Mouse (Mus musculus): ENCODE results near the gene Cplx1. TPM values are rescaled to one million over a fixed set of nuclear protein-coding genes. Genes with fewer than 3 reads are reported as not detected.

Cplx1 gene
- 0.38 TPM for polyA plus RNA-seq (2014; fragmentation: Illumina TruSeq; extraction: RNeasy Lipid Tissue Mini Kit (QIAGEN cat#74804); ENCODE audit: low read depth, low replicate concordance)

DNA sequence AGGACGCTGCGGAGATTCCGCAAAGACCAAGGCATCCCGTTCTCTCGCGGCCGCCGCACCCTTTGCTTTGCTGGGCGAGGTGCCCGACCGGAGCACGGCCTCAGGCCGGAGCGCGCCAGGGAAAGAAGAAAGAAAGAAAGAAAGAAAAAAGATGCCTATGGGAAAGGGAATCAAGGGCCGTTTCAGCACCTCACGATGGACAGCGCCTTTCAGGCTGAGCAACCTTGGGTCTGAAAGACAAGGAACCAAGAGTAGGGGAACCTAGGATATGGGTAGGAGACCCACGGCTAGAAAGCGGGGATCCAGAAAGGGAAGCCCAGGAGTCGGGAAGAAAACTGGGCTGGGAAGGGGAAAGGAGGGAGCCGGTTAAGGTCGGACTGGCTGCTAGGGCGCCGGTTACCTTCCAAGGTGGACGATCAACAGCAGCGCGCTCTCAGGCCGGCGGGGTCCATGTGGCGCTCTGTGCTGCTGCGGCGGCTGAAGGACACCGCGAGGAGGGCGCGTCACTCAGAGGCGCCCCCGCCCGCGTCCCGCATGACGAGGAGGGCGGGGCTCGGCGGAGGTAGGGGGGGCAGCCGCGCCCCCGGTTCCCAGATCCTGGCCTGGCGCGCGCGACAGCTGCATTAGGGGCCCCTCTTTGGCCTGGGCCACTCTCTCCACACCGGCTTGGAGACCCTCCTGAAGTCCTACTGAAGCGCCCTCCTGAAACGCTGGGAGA is at the start of gene Cplx1:
Gene Cplx1 (minus strand): TSS at position 536 of the 718 bp plus-strand sequence.

Other genes with a start within 250 kb of the Cplx1 start
- 27.7 TPM for gene Pigg, start 237.4 kb downstream of the Cplx1 start, polyA plus RNA-seq (2014; fragmentation: Illumina TruSeq; extraction: RNeasy Lipid Tissue Mini Kit (QIAGEN cat#74804); ENCODE audit: low read depth, low replicate concordance)
- gene Gm42517, start 182.1 kb downstream of the Cplx1 start, polyA plus RNA-seq (2014; fragmentation: Illumina TruSeq; extraction: RNeasy Lipid Tissue Mini Kit (QIAGEN cat#74804); ENCODE audit: low read depth, low replicate concordance) = not detected
- not detected for gene Pde6b, start 161.6 kb downstream of the Cplx1 start, polyA plus RNA-seq (2014; fragmentation: Illumina TruSeq; extraction: RNeasy Lipid Tissue Mini Kit (QIAGEN cat#74804); ENCODE audit: low read depth, low replicate concordance)
- gene Atp5k, start 115.6 kb downstream of the Cplx1 start, polyA plus RNA-seq (2014; fragmentation: Illumina TruSeq; extraction: RNeasy Lipid Tissue Mini Kit (QIAGEN cat#74804); ENCODE audit: low read depth, low replicate concordance) = 78.0 TPM
- gene Mfsd7a, start 101.1 kb downstream of the Cplx1 start, polyA plus RNA-seq (2014; fragmentation: Illumina TruSeq; extraction: RNeasy Lipid Tissue Mini Kit (QIAGEN cat#74804); ENCODE audit: low read depth, low replicate concordance) = 5.7 TPM
- 50.9 TPM for gene Pcgf3, start 88.8 kb downstream of the Cplx1 start, polyA plus RNA-seq (2014; fragmentation: Illumina TruSeq; extraction: RNeasy Lipid Tissue Mini Kit (QIAGEN cat#74804); ENCODE audit: low read depth, low replicate concordance)
- gene Gak, start 79.7 kb upstream of the Cplx1 start, polyA plus RNA-seq (2014; fragmentation: Illumina TruSeq; extraction: RNeasy Lipid Tissue Mini Kit (QIAGEN cat#74804); ENCODE audit: low read depth, low replicate concordance) = 129 TPM
- gene Tmem175, start 79.7 kb upstream of the Cplx1 start, polyA plus RNA-seq (2014; fragmentation: Illumina TruSeq; extraction: RNeasy Lipid Tissue Mini Kit (QIAGEN cat#74804); ENCODE audit: low read depth, low replicate concordance) = 19.7 TPM
- gene Idua, start 110.3 kb upstream of the Cplx1 start, polyA plus RNA-seq (2014; fragmentation: Illumina TruSeq; extraction: RNeasy Lipid Tissue Mini Kit (QIAGEN cat#74804); ENCODE audit: low read depth, low replicate concordance) = 8.2 TPM
- gene Dgkq, start 119.6 kb upstream of the Cplx1 start, polyA plus RNA-seq (2014; fragmentation: Illumina TruSeq; extraction: RNeasy Lipid Tissue Mini Kit (QIAGEN cat#74804); ENCODE audit: low read depth, low replicate concordance) = 17.7 TPM
- not detected for gene Slc26a1, start 125.5 kb upstream of the Cplx1 start, polyA plus RNA-seq (2014; fragmentation: Illumina TruSeq; extraction: RNeasy Lipid Tissue Mini Kit (QIAGEN cat#74804); ENCODE audit: low read depth, low replicate concordance)
- 1.7 TPM for gene Fgfrl1, start 142.4 kb upstream of the Cplx1 start, polyA plus RNA-seq (2014; fragmentation: Illumina TruSeq; extraction: RNeasy Lipid Tissue Mini Kit (QIAGEN cat#74804); ENCODE audit: low read depth, low replicate concordance)
- gene Rnf212, start 225.0 kb upstream of the Cplx1 start, polyA plus RNA-seq (2014; fragmentation: Illumina TruSeq; extraction: RNeasy Lipid Tissue Mini Kit (QIAGEN cat#74804); ENCODE audit: low read depth, low replicate concordance) = 10.8 TPM
- gene Tmed11, start 245.3 kb upstream of the Cplx1 start, polyA plus RNA-seq (2014; fragmentation: Illumina TruSeq; extraction: RNeasy Lipid Tissue Mini Kit (QIAGEN cat#74804); ENCODE audit: low read depth, low replicate concordance) = not detected